ENCODE assay signal across 9 mouse cellular contexts in the genomic region with DNA sequence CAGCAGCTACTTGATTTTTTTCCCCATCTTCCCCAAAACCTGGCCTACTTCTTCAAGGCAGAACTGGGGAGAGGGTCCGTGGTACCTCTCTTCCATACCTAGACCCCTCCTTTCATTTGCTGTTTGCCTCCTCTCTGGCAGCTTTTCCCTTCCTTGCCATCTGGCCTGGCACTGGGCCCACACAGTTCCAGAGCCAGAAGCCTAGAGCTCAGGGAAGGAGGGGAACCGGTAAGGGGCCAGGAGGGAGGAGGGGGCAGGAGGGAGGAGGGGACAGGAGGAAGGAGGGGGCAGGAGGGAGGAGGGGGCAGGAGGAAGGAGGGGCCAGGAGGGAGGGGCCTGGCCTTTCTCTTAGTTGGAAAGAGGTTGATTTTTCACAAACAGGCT. TPM values are rescaled to one million over a fixed set of nuclear protein-coding genes. Genes with fewer than 3 reads are reported as not detected.
DNase-seq lines count a peak whose midpoint lies in the region; ATAC-seq and TF ChIP-seq lines count a peak whose summit lies in the region.
"Had no signal": no experiment of that assay in that cellular context is flagged by ENCODE, and none has a peak within 500 bp of the region (broad histone marks: within the 10 kb centered on the region; RNA-seq: fewer than 3 reads in every experiment).

No protein-coding gene starts in this region.

- no peak for DNase-seq in heart, adult 18-20 months
- DNase-seq in CH12.LX (ENCODE audit: extremely low read depth) = peak; percentile 69
- peak; percentile 89 for DNase-seq in cerebellum, adult 11-12 months
- DNase-seq in heart, postnatal 4 days = peak; percentile 57
- DNase-seq in limb, embryonic 14.5 days (ENCODE audit: low spot score) = peak; percentile 77
- peak; percentile 81 for DNase-seq in right cerebral cortex, postnatal 14 days
- no peak for DNase-seq in gastrocnemius, adult 8-10 months (ENCODE audit: low spot score in 2 of 2)

- H3K4me2 ChIP-seq in heart, embryonic 14.5 days (ENCODE audit: low read length) = no peak overlapping the region
- H3K4me2 ChIP-seq in CH12.LX (ENCODE audit: insufficient read depth, low read depth, poor library complexity, severe bottlenecking) = peak overlapping the region; percentile 92
- 0 out of 2 replicates have a peak overlapping the region, but pooled peaks have one; percentile 15 for H3K4me2 ChIP-seq in limb, embryonic 14.5 days (replicated peaks; ENCODE audit: low read depth, low read length, severe bottlenecking)

- H3K9me3 ChIP-seq in heart, embryonic 14.5 days (ENCODE audit: control insufficient read depth, low read length) = no peaks in the 10 kb centered on the region
- no peaks in the 10 kb centered on the region for H3K9me3 ChIP-seq in CH12.LX (replicated peaks; ENCODE audit: low read length)
- no peaks in the 10 kb centered on the region for H3K9me3 ChIP-seq in limb, embryonic 14.5 days (ENCODE audit: control insufficient read depth, low read length)

- TF ChIP-seq CTCF in CH12.LX (conservative IDR thresholded peaks at IDR 0.05 in 1 of 2, IDR thresholded peaks at IDR 0.05 in 1 of 2; ENCODE audit: low read depth in 2 of 2, low read length in 2 of 2) = no peak

- TF ChIP-seq RAD21 in CH12.LX (IDR thresholded peaks at IDR 0.05; ENCODE audit: low read depth, low read length) = no peak

- peaks cover 0 to 6% of the 10 kb centered on the region in 2 experiments; a peak in 2 of 4 replicates for H3K4me1 ChIP-seq in heart, embryonic 14.5 days (ENCODE audit: control insufficient read depth in 2 of 2, insufficient read depth in 2 of 2, low read length in 2 of 2)
- peaks cover 21 to 44% of the 10 kb centered on the region in 2 experiments for H3K4me1 ChIP-seq in CH12.LX (ENCODE audit: control insufficient read depth in 1 of 2, insufficient read depth in 2 of 2)
- peaks cover 15% of the 10 kb centered on the region for H3K4me1 ChIP-seq in limb, embryonic 14.5 days (ENCODE audit: control insufficient read depth, insufficient read depth, low read length)

- 24% methylated on average over 2 of the region's 2 CpGs for WGBS in heart, embryonic 14.5 days
- WGBS in limb, embryonic 14.5 days = 6% methylated on average over 2 of the region's 2 CpGs

- H3K4me3 ChIP-seq in heart, embryonic 14.5 days (ENCODE audit: control insufficient read depth in 1 of 2, insufficient read depth in 1 of 2, low read depth in 1 of 2, low read length in 2 of 2) = no peak overlapping the region
- H3K4me3 ChIP-seq in CH12.LX (replicated peaks in 1 of 3; ENCODE audit: low read depth in 2 of 3, low read length in 2 of 3, poor library complexity in 1 of 3) = peak overlapping the region; percentile 53 to 69 (median 59)
- no peak overlapping the region for H3K4me3 ChIP-seq in limb, embryonic 14.5 days (replicated peaks; ENCODE audit: low read length)

- no peak for TF ChIP-seq POLR2A in CH12.LX (IDR thresholded peaks at IDR 0.05; ENCODE audit: low read depth, low read length)
- TF ChIP-seq POLR2A in limb, embryonic 14.5 days (IDR thresholded peaks at IDR 0.05; ENCODE audit: borderline replicate concordance, extremely low read depth, insufficient read depth, insufficient read length) = no peak

- H3K27ac ChIP-seq in heart, embryonic 14.5 days (replicated peaks in 1 of 2; ENCODE audit: control insufficient read depth in 1 of 2, insufficient read depth in 1 of 2, low read depth in 2 of 2, low read length in 2 of 2) = 0 out of 4 replicates have a peak overlapping the region, but pooled peaks have one; percentile 16 to 39
- peak overlapping the region; percentile 93 for H3K27ac ChIP-seq in CH12.LX (ENCODE audit: insufficient read depth, low read depth)
- peak overlapping the region; percentile 88 for H3K27ac ChIP-seq in limb, embryonic 14.5 days (replicated peaks; ENCODE audit: low read depth, low read length)

- dilution Hi-C loops in CH12.LX (cut with MboI; ENCODE audit: extremely low pct_ligation_motif_present, extremely low pct_unique_long_range_greater_than_20kb, low sequenced_read_pairs) = no loop called here

- no peaks in the 10 kb centered on the region for H3K36me3 ChIP-seq in heart, embryonic 14.5 days (ENCODE audit: control insufficient read depth, insufficient read depth, low read length)
- H3K36me3 ChIP-seq in CH12.LX (replicated peaks in 1 of 2; ENCODE audit: control insufficient read depth in 1 of 2, insufficient read depth in 1 of 2, low read length in 1 of 2) = peaks cover 0 to 10% of the 10 kb centered on the region in 2 experiments
- H3K36me3 ChIP-seq in limb, embryonic 14.5 days (ENCODE audit: control insufficient read depth, insufficient read depth, low read length) = no peaks in the 10 kb centered on the region

- no peak for ATAC-seq in heart, embryonic 14.5 days (ENCODE audit: insufficient number of reproducible peaks, insufficient read depth, low FRiP score, low read depth)
- ATAC-seq in limb, embryonic 14.5 days (ENCODE audit: low FRiP score, low read depth) = peak; percentile 77

- in situ Hi-C loops in CH12.LX (cut with MboI; ENCODE audit: low pct_ligation_motif_present, low pct_unique_long_range_greater_than_20kb, low sequenced_read_pairs) = no loop called here

- no peaks in the 10 kb centered on the region; the same call in 1 of the 2 replicates for H3K27me3 ChIP-seq in heart, embryonic 14.5 days (ENCODE audit: control insufficient read depth, insufficient read depth, low read length)
- H3K27me3 ChIP-seq in CH12.LX (replicated peaks) = no peaks in the 10 kb centered on the region
- no peaks in the 10 kb centered on the region for H3K27me3 ChIP-seq in limb, embryonic 14.5 days (ENCODE audit: control insufficient read depth, insufficient read depth, low read length)

- no peaks in the 10 kb centered on the region for H3K79me2 ChIP-seq in CH12.LX (replicated peaks; ENCODE audit: control insufficient read depth, extremely low read depth, insufficient read depth, poor library complexity, severe bottlenecking)

- TF ChIP-seq EP300 in CH12.LX (IDR thresholded peaks at IDR 0.05; ENCODE audit: low read length) = no peak; the same call in 1 of the 2 replicates

- no peak overlapping the region for H3K9ac ChIP-seq in heart, embryonic 14.5 days (ENCODE audit: low read length)
- peak overlapping the region; percentile 81 for H3K9ac ChIP-seq in CH12.LX (ENCODE audit: insufficient read depth, low read depth)
- H3K9ac ChIP-seq in limb, embryonic 14.5 days (ENCODE audit: low read depth, low read length, severe bottlenecking) = 0 out of 2 replicates have a peak overlapping the region, but pooled peaks have one; percentile 16

TF ChIP-seq in CH12.LX, 34 proteins besides CTCF, POLR2A, EP300 and RAD21 (continues in another document):
- no peak for TF ChIP-seq KAT2A (IDR thresholded peaks at IDR 0.05; ENCODE audit: insufficient replicate concordance, low read length)
- TF ChIP-seq PAX5 (IDR thresholded peaks at IDR 0.05; ENCODE audit: low read length) = no peak
- TF ChIP-seq JUND (conservative IDR thresholded peaks at IDR 0.05; ENCODE audit: low read depth, low read length) = no peak

RNA-seq across cellular contexts. Expression of a gene that starts 4.2 kb away (rescaled TPM):
- polyA plus RNA-seq in heart, embryonic 14.5 days (2014; fragmentation: Nextera tagmentation; extraction: Ambion mirVana) = 0.36 TPM in 1 of 2 replicates, not detected in the other
- under 1 TPM; 0.25 to 0.62 TPM for total RNA-seq in heart, adult 18-20 months (2021)
- 4.4 and 4.5 TPM in 2 replicates for total RNA-seq in CH12.LX (2012; rRNA removed)
- total RNA-seq in CH12.LX (2014; rRNA removed) = 3.3 and 4.8 TPM in 2 replicates
- 14.4 and 25.9 TPM in 2 replicates for polyA plus RNA-seq in CH12.LX (2012; ENCODE audit: insufficient read length, low read depth)
- total RNA-seq in heart, postnatal 4 days (2021) = not detected
- polyA plus RNA-seq in limb, embryonic 14.5 days (2012; rRNA removed) = 3.9 and 5.0 TPM in 2 replicates
- 2.5 and 4.0 TPM in 2 replicates for polyA plus RNA-seq in limb, embryonic 14.5 days (2014; fragmentation: Nextera tagmentation; extraction: Ambion mirVana)
- total RNA-seq in gastrocnemius, adult 8-10 months (2022) = under 1 TPM in 1 of 4 experiments, not detected in 3; 0.20 TPM
- total RNA-seq: liver, adult 2 months had no signal

RNA-seq across cellular contexts. Expression of a gene that starts 22.4 kb away (rescaled TPM):
- polyA plus RNA-seq in heart, embryonic 14.5 days (2014; fragmentation: Nextera tagmentation; extraction: Ambion mirVana) = 5.4 and 6.5 TPM in 2 replicates
- 1 to 10 TPM in 1 of 2 experiments, under 1 TPM in 1; 0.99 to 2.7 TPM for total RNA-seq in heart, adult 18-20 months (2021)
- 3.1 and 3.3 TPM in 2 replicates for total RNA-seq in CH12.LX (2012; rRNA removed)
- total RNA-seq in CH12.LX (2014; rRNA removed) = 1.1 and 1.7 TPM in 2 replicates
- polyA plus RNA-seq in CH12.LX (2012; ENCODE audit: insufficient read length, low read depth) = 4.0 and 4.9 TPM in 2 replicates
- total RNA-seq in heart, postnatal 4 days (2021) = 1 to 10 TPM; 1.7 to 3.2 TPM
- 28.9 and 31.3 TPM in 2 replicates for polyA plus RNA-seq in limb, embryonic 14.5 days (2012; rRNA removed)
- polyA plus RNA-seq in limb, embryonic 14.5 days (2014; fragmentation: Nextera tagmentation; extraction: Ambion mirVana) = 9.4 and 13.9 TPM in 2 replicates
- total RNA-seq in gastrocnemius, adult 8-10 months (2022) = 1 to 10 TPM in 3 of 4 experiments, under 1 TPM in 1; 0.97 to 2.5 (median 1.5) TPM

RNA-seq across cellular contexts. Expression of a gene that starts 23.9 kb away (rescaled TPM):
- polyA plus RNA-seq in heart, embryonic 14.5 days (2014; fragmentation: Nextera tagmentation; extraction: Ambion mirVana) = 58.6 and 67.4 TPM in 2 replicates
- 100 to 1,000 TPM; 105 to 111 TPM for total RNA-seq in heart, adult 18-20 months (2021)
- 165 and 174 TPM in 2 replicates for total RNA-seq in CH12.LX (2012; rRNA removed)
- total RNA-seq in CH12.LX (2014; rRNA removed) = 72.7 and 86.0 TPM in 2 replicates
- polyA plus RNA-seq in CH12.LX (2012; ENCODE audit: insufficient read length, low read depth) = 200 and 225 TPM in 2 replicates
- 100 to 1,000 TPM; 202 to 210 TPM for total RNA-seq in heart, postnatal 4 days (2021)
- 75.0 and 89.7 TPM in 2 replicates for polyA plus RNA-seq in limb, embryonic 14.5 days (2012; rRNA removed)
- polyA plus RNA-seq in limb, embryonic 14.5 days (2014; fragmentation: Nextera tagmentation; extraction: Ambion mirVana) = 78.6 and 81.8 TPM in 2 replicates
- total RNA-seq in gastrocnemius, adult 8-10 months (2022) = 10 to 100 TPM; 72.6 to 77.3 (median 74.3) TPM

RNA-seq across cellular contexts. Expression of a gene that starts 32.3 kb away (rescaled TPM):
- 67.1 and 76.1 TPM in 2 replicates for polyA plus RNA-seq in heart, embryonic 14.5 days (2014; fragmentation: Nextera tagmentation; extraction: Ambion mirVana)
- 10 to 100 TPM; 22.4 to 26.6 TPM for total RNA-seq in heart, adult 18-20 months (2021)
- total RNA-seq in CH12.LX (2012; rRNA removed) (23.8 and 27.3 TPM in 2 replicates), CH12.LX (2014; rRNA removed) (31.3 and 32.2 TPM in 2 replicates)
- polyA plus RNA-seq in CH12.LX (2012; ENCODE audit: insufficient read length, low read depth) = 21.3 and 25.1 TPM in 2 replicates
- 10 to 100 TPM; 40.8 to 43.6 TPM for total RNA-seq in heart, postnatal 4 days (2021)
- 143 TPM in 2 replicates for polyA plus RNA-seq in limb, embryonic 14.5 days (2012; rRNA removed)
- polyA plus RNA-seq in limb, embryonic 14.5 days (2014; fragmentation: Nextera tagmentation; extraction: Ambion mirVana) = 122 and 131 TPM in 2 replicates
- total RNA-seq in gastrocnemius, adult 8-10 months (2022) = 10 to 100 TPM; 19.8 to 22.3 (median 20.7) TPM

RNA-seq across cellular contexts. Expression of a gene that starts 59.8 kb away (rescaled TPM):
- polyA plus RNA-seq in heart, embryonic 14.5 days (2014; fragmentation: Nextera tagmentation; extraction: Ambion mirVana) = 35.3 and 36.6 TPM in 2 replicates
- 10 to 100 TPM; 19.2 to 20.1 TPM for total RNA-seq in heart, adult 18-20 months (2021)
- total RNA-seq in CH12.LX (2012; rRNA removed) (128 and 188 TPM in 2 replicates), CH12.LX (2014; rRNA removed) (154 TPM in 2 replicates)
- 175 and 179 TPM in 2 replicates for polyA plus RNA-seq in CH12.LX (2012; ENCODE audit: insufficient read length, low read depth)
- total RNA-seq in heart, postnatal 4 days (2021) = 10 to 100 TPM; 24.4 to 25.3 TPM
- 43.7 and 48.5 TPM in 2 replicates for polyA plus RNA-seq in limb, embryonic 14.5 days (2012; rRNA removed)
- 54.2 TPM in 2 replicates for polyA plus RNA-seq in limb, embryonic 14.5 days (2014; fragmentation: Nextera tagmentation; extraction: Ambion mirVana)
- total RNA-seq in gastrocnemius, adult 8-10 months (2022) = 10 to 100 TPM; 16.3 to 21.1 (median 19.0) TPM

Comparison
In these comparisons a context has a peak if more than half of its experiments do, and no peak if none do; other contexts are left out.
1. DNase-seq: peak in CH12.LX (single experiment), cerebellum, adult 11-12 months (single experiment), heart, postnatal 4 days (single experiment), limb, embryonic 14.5 days (single experiment) and right cerebral cortex, postnatal 14 days (single experiment); none in heart, adult 18-20 months (0 of 2) and gastrocnemius, adult 8-10 months (0 of 2).
2. H3K27ac ChIP-seq: peak in every context shown above with its lines; median percentile 93 in CH12.LX; 88 in limb, embryonic 14.5 days; 28 in heart, embryonic 14.5 days.
3. H3K4me3 ChIP-seq: peak in CH12.LX (3 of 3); none in heart, embryonic 14.5 days (0 of 2) and limb, embryonic 14.5 days (single experiment).